Mouse (Mus musculus): Measurements from ENCODE around the gene Slc7a14.

Gene Slc7a14

GRCm38 (mm10) chr3:31205167-31205566 lies 105.0 kb downstream of the Slc7a14 start:
- no peak for DNase-seq

GRCm38 (mm10) chr3:31203947-31204346 lies 106.2 kb downstream of the Slc7a14 start:
- no peak for DNase-seq

GRCm38 (mm10) chr3:31199162-31199877 lies 110.9 kb downstream of the Slc7a14 start:
- no peak for DNase-seq

GRCm38 (mm10) chr3:31191402-31191801 lies 118.8 kb downstream of the Slc7a14 start:
- DNase-seq = no peak

- DNase-seq = no peak
Measured at GRCm38 (mm10) chr3:31190342-31190741, 119.8 kb downstream of the Slc7a14 start.

GRCm38 (mm10) chr3:31166365-31166871 lies 143.8 kb downstream of the Slc7a14 start:
- DNase-seq = peak; percentile 61

GRCm38 (mm10) chr3:31165803-31166202 lies 144.4 kb downstream of the Slc7a14 start:
- no peak for DNase-seq

GRCm38 (mm10) chr3:31162860-31163259 lies 147.3 kb downstream of the Slc7a14 start:
- no peak for DNase-seq

GRCm38 (mm10) chr3:31161336-31161735 lies 148.8 kb downstream of the Slc7a14 start:
- DNase-seq = no peak

GRCm38 (mm10) chr3:31160046-31160445 lies 150.1 kb downstream of the Slc7a14 start:
- DNase-seq = no peak

GRCm38 (mm10) chr3:31157776-31158175 lies 152.4 kb downstream of the Slc7a14 start:
- DNase-seq = no peak

- no peak for DNase-seq
Measured at GRCm38 (mm10) chr3:31156126-31156525, 154.1 kb downstream of the Slc7a14 start.
